Comparison of ENCODE assay signal across 8 mouse cellular contexts in the genomic region with DNA sequence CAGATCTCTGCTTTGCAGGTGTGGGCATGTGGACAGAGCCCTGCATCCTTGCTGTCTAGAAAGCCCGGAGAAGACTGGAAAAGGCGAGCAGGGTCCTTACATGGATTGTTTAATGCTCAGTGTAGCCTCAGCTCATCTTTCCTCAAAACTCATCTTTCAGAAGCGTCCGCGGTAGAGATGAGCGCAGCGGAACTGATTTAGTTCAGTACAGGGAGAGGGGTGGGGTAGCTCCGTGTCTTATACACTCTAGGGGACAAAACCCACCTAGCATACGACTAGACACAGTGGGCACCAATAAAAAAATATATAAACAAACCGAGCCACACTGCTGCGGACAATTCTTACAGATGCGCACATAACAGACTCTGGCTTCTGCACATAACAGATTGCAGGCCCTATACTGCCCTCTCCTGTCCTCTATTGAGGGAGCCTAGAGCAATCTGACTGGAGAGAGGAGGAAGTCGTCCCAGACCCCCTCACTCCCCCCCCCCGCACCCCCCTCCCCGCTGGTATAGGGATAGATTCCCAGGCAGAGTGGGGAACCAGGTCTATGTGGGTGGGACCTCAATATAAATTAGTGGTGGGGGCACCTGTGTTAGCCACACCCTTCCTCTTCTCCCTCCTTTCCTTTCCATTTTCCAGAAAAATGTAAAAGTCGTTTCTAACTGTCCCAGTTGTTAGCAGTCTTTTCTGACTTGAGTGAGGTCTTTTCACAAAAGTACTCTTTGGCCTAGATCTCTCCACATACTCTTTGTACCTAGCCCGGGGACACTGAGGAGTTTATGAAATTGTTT. TPM values are rescaled to one million over a fixed set of nuclear protein-coding genes. Genes with fewer than 3 reads are reported as not detected.
A peak's percentile ranks its signal among the peaks of the same experiment; 100 is the strongest.
DNase-seq lines count a peak whose midpoint lies in the region; ATAC-seq and TF ChIP-seq lines count a peak whose summit lies in the region.

No protein-coding gene starts in this region.

- DNase-seq in cerebellum, adult 18-20 months: peak; percentile 41 to 56
- DNase-seq in brain, adult 2 months (ENCODE audit: low read depth, low spot score): peak; percentile 72
- DNase-seq in limb, embryonic 14.5 days (ENCODE audit: low spot score): peak; percentile 67
- peak; percentile 39 for DNase-seq in neural tube, embryonic 10.5 days (ENCODE audit: extremely low spot score, low spot score)
- DNase-seq in natural killer cell, adult 2 months (ENCODE audit: low spot score in 2 of 2): no peak
- DNase-seq in gastrocnemius, postnatal 36 days: no peak

- H3K27ac ChIP-seq in heart, embryonic 13.5 days (replicated peaks): peak overlapping the region; percentile 48; the same call in 1 of the 2 replicates
- 0 out of 2 replicates have a peak overlapping the region, but pooled peaks have one; percentile 3 for H3K27ac ChIP-seq in limb, embryonic 14.5 days (replicated peaks; ENCODE audit: low read depth, low read length)

- no peak for ATAC-seq in cerebellum, adult (ENCODE audit: insufficient number of reproducible peaks, low FRiP score, low TSS enrichment)
- no peak for ATAC-seq in heart, embryonic 13.5 days (ENCODE audit: extremely low read depth, insufficient number of reproducible peaks, low FRiP score, low TSS enrichment)
- no peak for ATAC-seq in limb, embryonic 14.5 days (ENCODE audit: low FRiP score, low read depth)

- peak overlapping the region; percentile 73 for H3K9ac ChIP-seq in heart, embryonic 13.5 days
- peak overlapping the region; percentile 28; the same call in 1 of the 2 replicates for H3K9ac ChIP-seq in limb, embryonic 14.5 days (ENCODE audit: low read depth, low read length, severe bottlenecking)

- H3K4me2 ChIP-seq in heart, embryonic 13.5 days: peak overlapping the region; percentile 80
- H3K4me2 ChIP-seq in limb, embryonic 14.5 days (replicated peaks; ENCODE audit: low read depth, low read length, severe bottlenecking): peak overlapping the region; percentile 62

- TF ChIP-seq POLR2A in limb, embryonic 14.5 days (IDR thresholded peaks at IDR 0.05; ENCODE audit: borderline replicate concordance, extremely low read depth, insufficient read depth, insufficient read length): no peak

- H3K4me1 ChIP-seq in heart, embryonic 13.5 days: peaks cover 69% of the 10 kb centered on the region
- H3K4me1 ChIP-seq in limb, embryonic 14.5 days (ENCODE audit: control insufficient read depth, insufficient read depth, low read length): peaks cover 48% of the 10 kb centered on the region

- H3K9me3 ChIP-seq in heart, embryonic 13.5 days: no peaks in the 10 kb centered on the region
- no peaks in the 10 kb centered on the region for H3K9me3 ChIP-seq in limb, embryonic 14.5 days (ENCODE audit: control insufficient read depth, low read length)

- H3K36me3 ChIP-seq in heart, embryonic 13.5 days: no peaks in the 10 kb centered on the region
- H3K36me3 ChIP-seq in limb, embryonic 14.5 days (ENCODE audit: control insufficient read depth, insufficient read depth, low read length): no peaks in the 10 kb centered on the region

- WGBS in heart, embryonic 13.5 days: 14% methylated on average over 17 of the region's 17 CpGs
- 8% methylated on average over 17 of the region's 17 CpGs for WGBS in limb, embryonic 14.5 days

- peaks cover 82% of the 10 kb centered on the region for H3K27me3 ChIP-seq in heart, embryonic 13.5 days (replicated peaks)
- H3K27me3 ChIP-seq in limb, embryonic 14.5 days (ENCODE audit: control insufficient read depth, insufficient read depth, low read length): peaks cover 58% of the 10 kb centered on the region

- intact Hi-C loops in gastrocnemius, postnatal 36 days (cut with DNase I): no loop called here

- peak overlapping the region; percentile 46 for H3K4me3 ChIP-seq in heart, embryonic 13.5 days
- peak overlapping the region; percentile 33 for H3K4me3 ChIP-seq in limb, embryonic 14.5 days (replicated peaks; ENCODE audit: low read length)

RNA-seq across cellular contexts. Expression of a gene that starts 4.1 kb away (rescaled TPM):
- 5.8 and 6.5 TPM in 2 replicates for polyA plus RNA-seq in heart, embryonic 13.5 days (2015; fragmentation: Nextera tagmentation; extraction: Ambion mirVana)
- polyA plus RNA-seq in limb, embryonic 14.5 days (2012; rRNA removed): 20.5 and 22.9 TPM in 2 replicates
- polyA plus RNA-seq in limb, embryonic 14.5 days (2014; fragmentation: Nextera tagmentation; extraction: Ambion mirVana): 31.1 and 33.1 TPM in 2 replicates
- 1 to 10 TPM; 3.9 to 7.8 TPM for total RNA-seq in gastrocnemius, postnatal 36 days (2021)

RNA-seq across cellular contexts. Expression of a gene that starts 31.9 kb away (rescaled TPM):
- polyA plus RNA-seq in heart, embryonic 13.5 days (2015; fragmentation: Nextera tagmentation; extraction: Ambion mirVana): 17.6 and 19.6 TPM in 2 replicates
- 44.9 and 48.0 TPM in 2 replicates for polyA plus RNA-seq in limb, embryonic 14.5 days (2012; rRNA removed)
- 30.5 and 32.5 TPM in 2 replicates for polyA plus RNA-seq in limb, embryonic 14.5 days (2014; fragmentation: Nextera tagmentation; extraction: Ambion mirVana)
- total RNA-seq in gastrocnemius, postnatal 36 days (2021): 10 to 100 TPM; 17.8 to 19.8 TPM

RNA-seq across cellular contexts. Expression of a gene that starts 33.7 kb away (rescaled TPM):
- 0.15 TPM in 1 of 2 replicates, not detected in the other for polyA plus RNA-seq in heart, embryonic 13.5 days (2015; fragmentation: Nextera tagmentation; extraction: Ambion mirVana)
- polyA plus RNA-seq in limb, embryonic 14.5 days (2012; rRNA removed): 0.85 and 0.99 TPM in 2 replicates
- polyA plus RNA-seq in limb, embryonic 14.5 days (2014; fragmentation: Nextera tagmentation; extraction: Ambion mirVana): 0.26 and 0.47 TPM in 2 replicates
- 1 to 10 TPM; 5.1 to 5.7 TPM for total RNA-seq in gastrocnemius, postnatal 36 days (2021)

Comparison
In these comparisons a context has a peak if more than half of its experiments do, and no peak if none do; other contexts are left out.
1. DNase-seq: peak in cerebellum, adult 18-20 months (2 of 2), brain, adult 2 months (single experiment), limb, embryonic 14.5 days (single experiment) and neural tube, embryonic 10.5 days (single experiment); none in natural killer cell, adult 2 months (0 of 2) and gastrocnemius, postnatal 36 days (0 of 2).